In the genomic region with DNA sequence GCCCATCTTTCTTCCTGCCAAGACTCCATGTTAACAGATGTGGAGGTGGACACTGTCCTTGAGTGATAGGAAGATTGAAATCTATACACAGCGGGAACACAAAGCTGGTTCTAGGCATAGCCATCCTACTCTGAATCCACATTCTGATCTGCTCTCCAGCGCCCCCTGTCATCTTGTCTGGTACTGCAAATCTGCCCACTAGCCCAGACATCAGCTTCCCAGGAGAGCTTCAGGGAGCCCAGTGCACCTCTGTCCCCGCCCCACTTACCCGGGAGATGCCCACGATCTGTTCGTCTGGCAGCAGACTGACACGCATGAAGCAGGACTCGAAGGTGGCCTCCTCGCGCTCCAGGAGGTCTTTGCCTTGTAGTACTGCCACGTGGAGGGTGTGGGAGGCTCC, we compare ENCODE assay signal across 9 mouse cellular contexts. TPM values are rescaled to one million over a fixed set of nuclear protein-coding genes. Genes with fewer than 3 reads are reported as not detected.
DNase-seq lines count a peak whose midpoint lies in the region; ATAC-seq lines count a peak whose summit lies in the region.
"Had no signal": no experiment of that assay in that cellular context is flagged by ENCODE, and none has a peak within 500 bp of the region (broad histone marks: within the 10 kb centered on the region; RNA-seq: fewer than 3 reads in every experiment).

No protein-coding gene starts in this region.

- peak; percentile 60 for DNase-seq in layer of hippocampus, adult 11-12 months (ENCODE audit: low spot score)
- DNase-seq in layer of hippocampus, adult 9-10 months (ENCODE audit: low spot score) = no peak
- peak; percentile 60 for DNase-seq in NIH3T3 (ENCODE audit: low read depth)
- peak; percentile 66 for DNase-seq in cerebellum, adult 11-12 months
- peak; percentile 41 for DNase-seq in liver, embryonic 13.5 days
- DNase-seq in ovary, postnatal 36 days (ENCODE audit: low spot score) = peak; percentile 59
- peak; percentile 27 to 70 for DNase-seq in urinary bladder, postnatal 4 days (ENCODE audit: low spot score in 2 of 2)

- peaks cover 7% of the 10 kb centered on the region; the same call in 1 of the 2 replicates for H3K27me3 ChIP-seq in hindbrain, embryonic 13.5 days
- peaks cover 4% of the 10 kb centered on the region; the same call in 1 of the 2 replicates for H3K27me3 ChIP-seq in liver, embryonic 13.5 days

- H3K4me1 ChIP-seq in hindbrain, embryonic 13.5 days (replicated peaks) = peaks cover 14% of the 10 kb centered on the region
- 0 out of 2 replicates have a peak, but pooled peaks cover 4% of the 10 kb centered on the region for H3K4me1 ChIP-seq in liver, embryonic 13.5 days (replicated peaks)

- 10% methylated on average over 11 of the region's 11 CpGs for WGBS in hindbrain, embryonic 13.5 days
- 7% methylated on average over 11 of the region's 11 CpGs for WGBS in liver, embryonic 13.5 days (ENCODE audit: insufficient replicate concordance)

- H3K4me2 ChIP-seq in hindbrain, embryonic 13.5 days = 0 out of 2 replicates have a peak overlapping the region, but pooled peaks have one; percentile 8
- no peak overlapping the region for H3K4me2 ChIP-seq in liver, embryonic 13.5 days

- H3K9ac ChIP-seq in hindbrain, embryonic 13.5 days = no peak overlapping the region
- H3K9ac ChIP-seq in liver, embryonic 13.5 days = no peak overlapping the region

- no peaks in the 10 kb centered on the region for H3K36me3 ChIP-seq in hindbrain, embryonic 13.5 days
- H3K36me3 ChIP-seq in liver, embryonic 13.5 days = no peaks in the 10 kb centered on the region

- no peak for ATAC-seq in hindbrain, embryonic 13.5 days (ENCODE audit: low FRiP score)
- no peak for ATAC-seq in liver, embryonic 13.5 days (ENCODE audit: low read depth)

- no peaks in the 10 kb centered on the region for H3K9me3 ChIP-seq in hindbrain, embryonic 13.5 days
- H3K9me3 ChIP-seq in liver, embryonic 13.5 days (replicated peaks) = no peaks in the 10 kb centered on the region

- H3K27ac ChIP-seq in hindbrain, embryonic 13.5 days = no peak overlapping the region
- H3K27ac ChIP-seq in liver, embryonic 13.5 days = no peak overlapping the region

- H3K4me3 ChIP-seq in hindbrain, embryonic 13.5 days = no peak overlapping the region
- no peak overlapping the region for H3K4me3 ChIP-seq in liver, embryonic 13.5 days (replicated peaks)

RNA-seq across cellular contexts. Expression of gene Rhod, which starts 17.0 kb away (rescaled TPM):
- 7.0 and 7.8 TPM in 2 replicates for polyA plus RNA-seq in hindbrain, embryonic 13.5 days (2015; fragmentation: Nextera tagmentation; extraction: Ambion mirVana)
- 6.5 and 6.7 TPM in 2 replicates for polyA plus RNA-seq in liver, embryonic 13.5 days (2015; fragmentation: Nextera tagmentation; extraction: Ambion mirVana)

RNA-seq across cellular contexts. Expression of gene Syt12, which starts 21.0 kb away (rescaled TPM):
- polyA plus RNA-seq in hindbrain, embryonic 13.5 days (2015; fragmentation: Nextera tagmentation; extraction: Ambion mirVana) = 2.9 and 3.6 TPM in 2 replicates
- 0.17 and 0.22 TPM in 2 replicates for polyA plus RNA-seq in liver, embryonic 13.5 days (2015; fragmentation: Nextera tagmentation; extraction: Ambion mirVana)

RNA-seq across cellular contexts. Expression of gene 2010003K11Rik, which starts 42.2 kb away (rescaled TPM):
- not detected in 2 replicates for polyA plus RNA-seq in hindbrain, embryonic 13.5 days (2015; fragmentation: Nextera tagmentation; extraction: Ambion mirVana)
- not detected in 2 replicates for polyA plus RNA-seq in liver, embryonic 13.5 days (2015; fragmentation: Nextera tagmentation; extraction: Ambion mirVana)
- polyA plus RNA-seq: limb, embryonic 14.5 days had no signal

RNA-seq across cellular contexts. Expression of gene Pcx, which starts 54.0 kb away (rescaled TPM):
- 22.5 and 24.3 TPM in 2 replicates for polyA plus RNA-seq in hindbrain, embryonic 13.5 days (2015; fragmentation: Nextera tagmentation; extraction: Ambion mirVana)
- polyA plus RNA-seq in liver, embryonic 13.5 days (2015; fragmentation: Nextera tagmentation; extraction: Ambion mirVana) = 31.4 and 35.1 TPM in 2 replicates

RNA-seq across cellular contexts. Expression of gene Kdm2a, which starts 58.1 kb away (rescaled TPM):
- 34.6 and 36.3 TPM in 2 replicates for polyA plus RNA-seq in hindbrain, embryonic 13.5 days (2015; fragmentation: Nextera tagmentation; extraction: Ambion mirVana)
- polyA plus RNA-seq in liver, embryonic 13.5 days (2015; fragmentation: Nextera tagmentation; extraction: Ambion mirVana) = 10.9 and 15.4 TPM in 2 replicates
